Mouse (Mus musculus) heart, embryonic 10.5 days (tissue): Measurements from ENCODE around the gene Ghitm. TPM values are rescaled to one million over a fixed set of nuclear protein-coding genes. Genes with fewer than 3 reads are reported as not detected.

ENCODE experiments used
- DNase-seq: peaks from one replicate; pipeline ENCODE4 v3.0.0-alpha.2; 2017; ENCODE audit warnings: low spot score
- H3K27ac ChIP-seq: fragments of 300-500 bp; sonication (generic); 2 replicates; pipeline ENCODE4 v1.5.1; 2016; ENCODE audit warnings: mild to moderate bottlenecking
- H3K27me3 ChIP-seq: fragments of 300-500 bp; sonication (generic); 2 replicates; pipeline ENCODE4 v1.6.1; 2016; ENCODE audit warnings: mild to moderate bottlenecking; ENCODE audit not compliant: poor library complexity, insufficient read depth, severe bottlenecking
- H3K36me3 ChIP-seq: fragments of 300-500 bp; sonication (generic); 2 replicates; pipeline ENCODE4 v1.6.1; 2016; ENCODE audit warnings: mild to moderate bottlenecking, moderate library complexity
- H3K4me1 ChIP-seq: fragments of 300-500 bp; sonication (generic); 2 replicates; pipeline ENCODE4 v1.6.1; 2016; ENCODE audit warnings: mild to moderate bottlenecking
- H3K4me3 ChIP-seq: fragments of 300-500 bp; sonication (generic); 2 replicates; pipeline ENCODE4 v1.5.1; 2016; ENCODE audit warnings: mild to moderate bottlenecking, moderate library complexity
- H3K9me3 ChIP-seq: fragments of 300-500 bp; sonication (generic); 2 replicates; pipeline ENCODE4 v1.6.1; 2016; ENCODE audit warnings: mild to moderate bottlenecking, moderate library complexity
- WGBS: fragments of 180-500 bp; shearing (Covaris S2); methylation state at CpG from one replicate; pipeline ENCODE4 v1.1.7; 2016; 5-methylcytosine and 5-hydroxymethylcytosine counted together
- polyA plus RNA-seq: library from polyadenylated mRNA; unstranded; fragments of >200 nt; fragmentation: Nextera tagmentation; extraction: Ambion mirVana; gene quantifications from 2 replicates; pipeline ENCODE4 v1.2.1, GENCODE M21; 2016

Ghitm gene
- polyA plus RNA-seq, 1 experiment from 2014 or later: 295 TPM

GRCm38 (mm10) chr14:37095556-37095955 is 39.5 kb downstream of the Ghitm start:
- 77% methylated on average over 4 of the region's 4 CpGs for WGBS
- Histone ChIP-seq H3K4me3 (no peak overlapping the region), H3K9me3 (no peaks in the 10 kb centered on the region), H3K36me3 (no peaks in the 10 kb centered on the region), H3K4me1 (peaks cover 7% of the 10 kb centered on the region; the same call in 1 of the 2 replicates), H3K27me3 (peaks cover 64% of the 10 kb centered on the region), H3K27ac (no peak overlapping the region)
- DNase-seq: no peak

GRCm38 (mm10) chr14:37094436-37094835 is 40.6 kb downstream of the Ghitm start:
- no peak overlapping the region for H3K4me3 ChIP-seq
- peaks cover 7% of the 10 kb centered on the region; the same call in 1 of the 2 replicates for H3K4me1 ChIP-seq
- no peak for DNase-seq
- H3K27ac ChIP-seq: no peak overlapping the region
- no peaks in the 10 kb centered on the region for H3K9me3 ChIP-seq
- H3K36me3 ChIP-seq: no peaks in the 10 kb centered on the region
- WGBS: 79% methylated on average over 6 of the region's 6 CpGs
- H3K27me3 ChIP-seq: peaks cover 53% of the 10 kb centered on the region

- H3K36me3 ChIP-seq: no peaks in the 10 kb centered on the region
- no peak overlapping the region for H3K4me3 ChIP-seq
- 28% methylated on average over 4 of the region's 4 CpGs for WGBS
- H3K27ac ChIP-seq: no peak overlapping the region
- H3K27me3 ChIP-seq: no peaks in the 10 kb centered on the region
- H3K4me1 ChIP-seq: no peaks in the 10 kb centered on the region
- no peak for DNase-seq
- no peaks in the 10 kb centered on the region for H3K9me3 ChIP-seq
Observed at GRCm38 (mm10) chr14:37083755-37084154, 51.3 kb downstream of the Ghitm start.

- H3K4me1 ChIP-seq: no peaks in the 10 kb centered on the region
- WGBS: 74% methylated on average over 1 of the region's 1 CpGs
- no peak overlapping the region for H3K4me3 ChIP-seq
- no peak overlapping the region for H3K27ac ChIP-seq
- DNase-seq: no peak
- no peaks in the 10 kb centered on the region for H3K9me3 ChIP-seq
- no peaks in the 10 kb centered on the region for H3K36me3 ChIP-seq
- no peaks in the 10 kb centered on the region for H3K27me3 ChIP-seq
Observed at GRCm38 (mm10) chr14:37080724-37081123, 54.3 kb downstream of the Ghitm start.

Other genes with a start within 250 kb of the Ghitm start
- gene Ccser2, start 166.5 kb downstream of the Ghitm start, polyA plus RNA-seq: 29.4 and 38.8 TPM in 2 replicates
- not detected in 2 replicates for gene Rgr, start 86.3 kb downstream of the Ghitm start, polyA plus RNA-seq
- not detected in 2 replicates for gene Lrit1, start 80.4 kb downstream of the Ghitm start, polyA plus RNA-seq
- not detected in 2 replicates for gene Lrit2, start 67.3 kb downstream of the Ghitm start, polyA plus RNA-seq
- 0.15 and 0.28 TPM in 2 replicates for gene Cdhr1, start 36.9 kb downstream of the Ghitm start, polyA plus RNA-seq
- 1.3 and 1.9 TPM in 2 replicates for gene 2610528A11Rik, start 21.2 kb downstream of the Ghitm start, polyA plus RNA-seq